Mouse (Mus musculus): ENCODE results near the gene Timm44. TPM values are rescaled to one million over a fixed set of nuclear protein-coding genes. Genes with fewer than 3 reads are reported as not detected.

Gene Timm44
- polyA plus RNA-seq, 1 experiment from 2014 or later, result 85.0 TPM

DNA sequence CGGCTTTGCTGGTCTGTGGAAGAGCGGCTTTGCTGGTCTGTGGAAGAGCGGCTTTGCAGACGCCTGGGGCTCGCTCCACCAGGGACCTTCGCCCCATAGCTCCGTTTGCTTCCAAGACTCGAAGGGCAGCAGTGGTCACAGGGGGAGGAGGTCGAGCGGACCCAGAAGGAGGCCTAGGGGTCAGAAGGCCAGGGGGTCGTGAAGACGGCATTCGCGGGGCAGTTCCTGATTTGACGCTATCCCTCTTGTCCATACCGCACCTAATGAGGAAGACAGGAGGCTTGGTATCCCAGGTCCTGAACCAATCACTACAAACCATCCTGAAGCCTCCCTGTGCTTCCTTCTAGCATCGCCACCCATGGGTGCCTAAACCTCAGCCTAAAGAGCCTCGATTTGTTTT is 59.4 kb downstream of the Timm44 start:
- H3K4me1 ChIP-seq (ENCODE audit: control insufficient read depth in 2 of 2, insufficient read depth in 2 of 2, low read length in 2 of 2), result peaks cover 13 to 21% of the 10 kb centered on the region in 2 experiments
- peaks cover 56% of the 10 kb centered on the region for H3K27me3 ChIP-seq (ENCODE audit: control insufficient read depth, insufficient read depth, low read length)
- peak overlapping the region; percentile 62 for H3K9ac ChIP-seq (ENCODE audit: low read length)
- no peaks in the 10 kb centered on the region for H3K36me3 ChIP-seq (ENCODE audit: control insufficient read depth, insufficient read depth, low read length)
- H3K4me2 ChIP-seq (ENCODE audit: low read length), result peak overlapping the region; percentile 93
- peak overlapping the region; percentile 1 to 52; a peak in 2 of 4 replicates for H3K4me3 ChIP-seq (ENCODE audit: control insufficient read depth in 1 of 2, insufficient read depth in 1 of 2, low read depth in 1 of 2, low read length in 2 of 2)
- no peak overlapping the region for H3K27ac ChIP-seq (replicated peaks in 1 of 2; ENCODE audit: control insufficient read depth in 1 of 2, insufficient read depth in 1 of 2, low read depth in 2 of 2, low read length in 2 of 2)
- WGBS, result 10% methylated on average over 18 of the region's 18 CpGs
- no peaks in the 10 kb centered on the region for H3K9me3 ChIP-seq (ENCODE audit: control insufficient read depth, low read length)
- no peak for ATAC-seq (ENCODE audit: insufficient number of reproducible peaks, insufficient read depth, low FRiP score, low read depth)

DNA sequence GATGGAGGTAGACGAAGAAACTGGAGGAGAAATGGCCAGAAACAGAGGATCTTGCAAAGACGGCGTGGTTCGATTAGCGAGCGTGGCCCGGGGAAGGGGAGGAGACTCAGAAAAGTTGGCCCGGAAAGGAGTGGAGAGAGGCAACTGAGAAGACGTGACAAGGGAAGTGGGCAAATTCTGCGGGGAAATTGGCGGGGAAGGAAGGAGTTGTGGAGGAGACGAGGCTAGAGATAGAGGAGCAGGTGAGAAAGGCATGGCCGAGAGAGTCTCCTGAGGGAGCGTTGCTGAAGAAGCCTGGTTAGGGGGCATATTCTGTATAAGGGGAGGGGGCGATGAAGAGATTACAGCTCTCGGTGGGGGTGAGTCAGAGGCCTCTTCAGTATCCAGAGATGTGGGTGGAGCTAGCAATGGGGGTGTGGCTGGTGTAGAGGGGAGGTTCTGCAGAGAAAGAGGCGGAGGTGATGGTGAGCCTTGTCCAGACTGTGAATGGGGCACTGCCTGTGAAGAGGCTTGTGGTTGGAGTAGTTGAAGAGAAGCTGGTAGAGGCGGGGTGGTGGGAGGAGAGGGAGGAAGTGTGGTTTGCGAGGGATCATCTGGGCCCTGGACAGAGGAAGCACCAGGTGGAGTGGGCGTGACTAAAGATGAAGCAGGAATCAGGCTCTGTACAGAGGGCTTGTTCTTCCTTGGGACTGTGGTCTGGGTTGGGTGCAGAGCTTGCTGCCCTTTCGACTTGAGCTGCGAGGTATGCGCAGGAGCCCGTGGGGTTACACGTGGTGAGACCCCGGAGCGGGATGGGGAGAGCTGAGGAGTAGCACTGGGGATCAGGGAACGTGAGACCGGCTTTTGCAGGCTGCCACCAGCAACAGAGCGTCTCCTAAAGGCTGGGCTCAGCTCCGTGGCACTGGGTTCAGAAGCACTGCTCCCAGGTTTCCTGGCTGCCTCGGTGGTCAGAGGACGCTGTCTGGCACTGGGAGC is 61.4 kb downstream of the Timm44 start:
- Histone ChIP-seq H3K4me2 (ENCODE audit: low read length) (peak overlapping the region; percentile 75), H3K36me3 (ENCODE audit: control insufficient read depth, insufficient read depth, low read length) (no peaks in the 10 kb centered on the region), H3K4me3 (ENCODE audit: control insufficient read depth in 1 of 2, insufficient read depth in 1 of 2, low read depth in 1 of 2, low read length in 2 of 2) (peak overlapping the region; percentile 35 to 45), H3K9ac (ENCODE audit: low read length) (peak overlapping the region; percentile 30; the same call in 1 of the 2 replicates), H3K4me1 (ENCODE audit: control insufficient read depth in 2 of 2, insufficient read depth in 2 of 2, low read length in 2 of 2) (peaks cover 13 to 21% of the 10 kb centered on the region in 2 experiments), H3K9me3 (ENCODE audit: control insufficient read depth, low read length) (no peaks in the 10 kb centered on the region), H3K27ac (replicated peaks in 1 of 2; ENCODE audit: control insufficient read depth in 1 of 2, insufficient read depth in 1 of 2, low read depth in 2 of 2, low read length in 2 of 2) (no peak overlapping the region), H3K27me3 (ENCODE audit: control insufficient read depth, insufficient read depth, low read length) (peaks cover 53% of the 10 kb centered on the region)
- WGBS, result 4% methylated on average over 33 of the region's 33 CpGs
- peak; percentile 45; the same call in 1 of the 2 replicates for ATAC-seq (ENCODE audit: insufficient number of reproducible peaks, insufficient read depth, low FRiP score, low read depth)

DNA sequence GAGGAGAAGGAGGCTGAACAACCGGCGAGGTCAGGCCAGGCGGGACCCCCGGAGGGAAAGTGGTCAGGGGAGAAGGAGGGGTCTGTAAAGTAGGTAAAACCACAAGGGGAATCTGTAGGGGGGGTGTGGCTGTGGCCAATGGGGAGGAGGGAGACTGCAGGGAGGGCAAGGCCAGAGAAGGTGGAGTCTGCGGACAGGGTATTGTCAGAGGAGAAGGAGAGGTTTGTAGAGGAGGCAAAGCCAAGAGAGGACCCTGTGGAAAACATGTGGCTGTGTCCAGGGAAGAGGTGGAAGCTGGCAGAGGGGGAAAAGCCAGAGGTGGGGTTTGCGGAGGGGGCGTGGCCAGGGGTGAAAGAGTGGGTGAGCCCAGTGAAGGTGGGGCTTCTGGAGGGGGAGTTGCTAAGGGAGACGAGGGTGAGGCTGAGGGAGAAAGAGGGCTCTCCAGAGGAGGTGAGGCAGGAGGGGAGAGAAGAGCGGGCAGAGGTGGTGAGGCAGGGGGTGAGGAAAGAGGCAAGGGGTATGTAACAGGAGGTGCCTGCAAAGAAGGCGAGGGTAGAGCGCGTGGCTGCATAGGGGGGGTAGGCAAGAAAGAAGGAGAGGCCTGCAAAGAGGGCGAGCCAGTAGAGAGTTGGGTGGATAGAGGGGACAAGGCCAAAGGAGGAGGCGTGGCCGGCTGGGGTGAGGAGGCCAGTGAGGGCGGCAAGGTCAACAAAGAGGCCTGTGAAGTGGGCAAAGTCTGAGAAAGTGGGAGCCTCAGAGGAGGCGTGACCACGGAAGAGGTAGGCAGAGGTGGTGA is 62.3 kb downstream of the Timm44 start:
- H3K4me3 ChIP-seq (ENCODE audit: control insufficient read depth in 1 of 2, insufficient read depth in 1 of 2, low read depth in 1 of 2, low read length in 2 of 2), result peak overlapping the region; percentile 35 to 45
- 2% methylated on average over 18 of the region's 18 CpGs for WGBS
- ATAC-seq (ENCODE audit: insufficient number of reproducible peaks, insufficient read depth, low FRiP score, low read depth), result no peak; the same call in 1 of the 2 replicates
- peak overlapping the region; percentile 41 for H3K9ac ChIP-seq (ENCODE audit: low read length)
- no peaks in the 10 kb centered on the region for H3K36me3 ChIP-seq (ENCODE audit: control insufficient read depth, insufficient read depth, low read length)
- no peaks in the 10 kb centered on the region for H3K9me3 ChIP-seq (ENCODE audit: control insufficient read depth, low read length)
- H3K4me1 ChIP-seq (ENCODE audit: control insufficient read depth in 2 of 2, insufficient read depth in 2 of 2, low read length in 2 of 2), result peaks cover 13 to 21% of the 10 kb centered on the region in 2 experiments
- H3K27ac ChIP-seq (replicated peaks in 1 of 2; ENCODE audit: control insufficient read depth in 1 of 2, insufficient read depth in 1 of 2, low read depth in 2 of 2, low read length in 2 of 2), result no peak overlapping the region
- peaks cover 52% of the 10 kb centered on the region for H3K27me3 ChIP-seq (ENCODE audit: control insufficient read depth, insufficient read depth, low read length)
- H3K4me2 ChIP-seq (ENCODE audit: low read length), result peak overlapping the region; percentile 75

- peak overlapping the region; percentile 41 for H3K9ac ChIP-seq (ENCODE audit: low read length)
- 2% methylated on average over 25 of the region's 25 CpGs for WGBS
- H3K4me3 ChIP-seq (ENCODE audit: control insufficient read depth in 1 of 2, insufficient read depth in 1 of 2, low read depth in 1 of 2, low read length in 2 of 2), result peak overlapping the region; percentile 35 to 45; a peak in 3 of 4 replicates
- H3K36me3 ChIP-seq (ENCODE audit: control insufficient read depth, insufficient read depth, low read length), result no peaks in the 10 kb centered on the region
- ATAC-seq (ENCODE audit: insufficient number of reproducible peaks, insufficient read depth, low FRiP score, low read depth), result no peak
- peak overlapping the region; percentile 75 for H3K4me2 ChIP-seq (ENCODE audit: low read length)
- H3K27me3 ChIP-seq (ENCODE audit: control insufficient read depth, insufficient read depth, low read length), result peaks cover 46% of the 10 kb centered on the region
- no peaks in the 10 kb centered on the region for H3K9me3 ChIP-seq (ENCODE audit: control insufficient read depth, low read length)
- no peak overlapping the region for H3K27ac ChIP-seq (replicated peaks in 1 of 2; ENCODE audit: control insufficient read depth in 1 of 2, insufficient read depth in 1 of 2, low read depth in 2 of 2, low read length in 2 of 2)
- peaks cover 13 to 21% of the 10 kb centered on the region in 2 experiments for H3K4me1 ChIP-seq (ENCODE audit: control insufficient read depth in 2 of 2, insufficient read depth in 2 of 2, low read length in 2 of 2)
Observed at GRCm38 (mm10) chr8:4212809-4213209, 62.9 kb downstream of the Timm44 start.

GRCm38 (mm10) chr8:4211097-4211496 is 64.6 kb downstream of the Timm44 start:
- Histone ChIP-seq H3K4me2 (ENCODE audit: low read length) (no peak overlapping the region), H3K9me3 (ENCODE audit: control insufficient read depth, low read length) (no peaks in the 10 kb centered on the region), H3K36me3 (ENCODE audit: control insufficient read depth, insufficient read depth, low read length) (no peaks in the 10 kb centered on the region), H3K9ac (ENCODE audit: low read length) (no peak overlapping the region), H3K4me1 (ENCODE audit: control insufficient read depth in 2 of 2, insufficient read depth in 2 of 2, low read length in 2 of 2) (peaks cover 17 to 26% of the 10 kb centered on the region in 2 experiments), H3K4me3 (ENCODE audit: control insufficient read depth in 1 of 2, insufficient read depth in 1 of 2, low read depth in 1 of 2, low read length in 2 of 2) (no peak overlapping the region), H3K27me3 (ENCODE audit: control insufficient read depth, insufficient read depth, low read length) (peaks cover 42% of the 10 kb centered on the region), H3K27ac (replicated peaks in 1 of 2; ENCODE audit: control insufficient read depth in 1 of 2, insufficient read depth in 1 of 2, low read depth in 2 of 2, low read length in 2 of 2) (no peak overlapping the region)
- 74% methylated on average over 6 of the region's 6 CpGs for WGBS
- no peak for ATAC-seq (ENCODE audit: insufficient number of reproducible peaks, insufficient read depth, low FRiP score, low read depth)

Other genes with a start within 250 kb of the Timm44 start
- not detected in 2 replicates for gene Cd209f, start 170.1 kb downstream of the Timm44 start, polyA plus RNA-seq (2014; fragmentation: Nextera tagmentation; extraction: Ambion mirVana)
- gene Cd209g, start 141.8 kb downstream of the Timm44 start, polyA plus RNA-seq (2014; fragmentation: Nextera tagmentation; extraction: Ambion mirVana), result not detected in 2 replicates
- 10.3 and 11.8 TPM in 2 replicates for gene Evi5l, start 109.3 kb downstream of the Timm44 start, polyA plus RNA-seq (2014; fragmentation: Nextera tagmentation; extraction: Ambion mirVana)
- 0.19 and 0.47 TPM in 2 replicates for gene Prr36, start 58.5 kb downstream of the Timm44 start, polyA plus RNA-seq (2014; fragmentation: Nextera tagmentation; extraction: Ambion mirVana)
- not detected in 2 replicates for gene Lrrc8e, start 49.1 kb downstream of the Timm44 start, polyA plus RNA-seq (2014; fragmentation: Nextera tagmentation; extraction: Ambion mirVana)
- gene Map2k7, start 37.2 kb downstream of the Timm44 start, polyA plus RNA-seq (2014; fragmentation: Nextera tagmentation; extraction: Ambion mirVana), result 14.9 and 16.9 TPM in 2 replicates
- gene Gm49320, start 37.0 kb downstream of the Timm44 start, polyA plus RNA-seq (2014; fragmentation: Nextera tagmentation; extraction: Ambion mirVana), result 0.22 and 0.53 TPM in 2 replicates
- 2.5 and 2.6 TPM in 2 replicates for gene Tgfbr3l, start 27.7 kb downstream of the Timm44 start, polyA plus RNA-seq (2014; fragmentation: Nextera tagmentation; extraction: Ambion mirVana)
- gene Snapc2, start 22.8 kb downstream of the Timm44 start, polyA plus RNA-seq (2014; fragmentation: Nextera tagmentation; extraction: Ambion mirVana), result 39.8 and 46.2 TPM in 2 replicates
- gene Ctxn1, start 16.6 kb downstream of the Timm44 start, polyA plus RNA-seq (2014; fragmentation: Nextera tagmentation; extraction: Ambion mirVana), result 20.9 and 29.4 TPM in 2 replicates
- gene Ccl25, start 49.3 kb upstream of the Timm44 start, polyA plus RNA-seq (2014; fragmentation: Nextera tagmentation; extraction: Ambion mirVana), result 9.6 and 9.9 TPM in 2 replicates
- gene Elavl1, start 49.5 kb upstream of the Timm44 start, polyA plus RNA-seq (2014; fragmentation: Nextera tagmentation; extraction: Ambion mirVana), result 173 and 174 TPM in 2 replicates
- gene Cers4, start 217.1 kb upstream of the Timm44 start, polyA plus RNA-seq (2014; fragmentation: Nextera tagmentation; extraction: Ambion mirVana), result 52.9 and 57.9 TPM in 2 replicates